Mouse (Mus musculus): Measurements from ENCODE around the gene Lsm2.
"Not testable (repeated sequence)": the region's sequence is repeated elsewhere in the genome, so short reads cannot be mapped to it uniquely, and the experiment has no call there.

The Lsm2 gene

GRCm38 (mm10) chr17:34995192-34995591 lies 13.5 kb downstream of the Lsm2 start:
- not testable (repeated sequence) for DNase-seq

- not testable (repeated sequence) for DNase-seq
Measured at GRCm38 (mm10) chr17:34995927-34996326, 14.3 kb downstream of the Lsm2 start.

GRCm38 (mm10) chr17:34996411-34997141 lies 14.9 kb downstream of the Lsm2 start:
- no peak for DNase-seq

GRCm38 (mm10) chr17:34997142-34997483 lies 15.5 kb downstream of the Lsm2 start:
- no peak for DNase-seq

GRCm38 (mm10) chr17:34998526-34999430 lies 17.1 kb downstream of the Lsm2 start:
- no peak for DNase-seq

GRCm38 (mm10) chr17:34999871-35000716 lies 18.4 kb downstream of the Lsm2 start:
- peak; percentile 70 for DNase-seq

GRCm38 (mm10) chr17:35000717-35001451 lies 19.2 kb downstream of the Lsm2 start, which contains the start of gene Vars:
Gene Vars (plus strand): TSS chr17:35000987.
- DNase-seq, result peak; percentile 89

GRCm38 (mm10) chr17:35001452-35002152 lies 19.9 kb downstream of the Lsm2 start:
- peak; percentile 53 for DNase-seq

GRCm38 (mm10) chr17:35002153-35002865 lies 20.6 kb downstream of the Lsm2 start:
- peak; percentile 54 for DNase-seq

GRCm38 (mm10) chr17:35003022-35003838 lies 21.6 kb downstream of the Lsm2 start:
- DNase-seq, result no peak

GRCm38 (mm10) chr17:35004075-35004717 lies 22.5 kb downstream of the Lsm2 start:
- DNase-seq, result no peak

GRCm38 (mm10) chr17:35005158-35005557 lies 23.5 kb downstream of the Lsm2 start:
- no peak for DNase-seq

GRCm38 (mm10) chr17:35005902-35006301 lies 24.2 kb downstream of the Lsm2 start:
- DNase-seq, result not testable (repeated sequence)

- no peak for DNase-seq
Measured at GRCm38 (mm10) chr17:35007387-35007991, 25.8 kb downstream of the Lsm2 start.

GRCm38 (mm10) chr17:35009586-35009985 lies 27.9 kb downstream of the Lsm2 start:
- no peak for DNase-seq

- no peak for DNase-seq
Measured at GRCm38 (mm10) chr17:35011440-35011839, 29.8 kb downstream of the Lsm2 start.

- peak; percentile 2 for DNase-seq
Measured at GRCm38 (mm10) chr17:35012430-35012829, 30.8 kb downstream of the Lsm2 start.

- no peak for DNase-seq
Measured at GRCm38 (mm10) chr17:35013221-35013620, 31.6 kb downstream of the Lsm2 start.

GRCm38 (mm10) chr17:35015296-35015695 lies 33.6 kb downstream of the Lsm2 start:
- no peak for DNase-seq
